Mouse (Mus musculus) myocyte (in vitro differentiated cells): Measurements from ENCODE around the gene Nr4a1.

Experiments used
- E2F4 ChIP-seq: IDR thresholded peaks from one replicate; pipeline ENCODE4 v1.6.1; 2011; ENCODE audit warnings: mild to moderate bottlenecking, control low read depth, moderate library complexity; ENCODE audit not compliant: insufficient read depth
- MAX ChIP-seq: IDR thresholded peaks from one replicate; pipeline ENCODE4 v1.6.1; 2011; ENCODE audit warnings: low read depth, mild to moderate bottlenecking, control low read depth
- MYOG ChIP-seq, 3 experiments: IDR thresholded peaks; one replicate each; pipeline ENCODE4 v1.6.1; 2011; ENCODE audit warnings: control low read depth in 2 of 3, low read depth in 2 of 3, mild to moderate bottlenecking in 2 of 3; ENCODE audit not compliant: insufficient read length in 2 of 3, control insufficient read depth in 1 of 3, insufficient read depth in 1 of 3
- POLR2A ChIP-seq: IDR thresholded peaks from one replicate; pipeline ENCODE4 v1.6.1; 2011; ENCODE audit warnings: low read depth, mild to moderate bottlenecking, control low read depth, moderate library complexity; ENCODE audit not compliant: insufficient read length
- POLR2AphosphoS2 ChIP-seq: IDR thresholded peaks from one replicate; pipeline ENCODE4 v1.6.1; 2011; ENCODE audit warnings: low read depth, control low read depth; ENCODE audit not compliant: insufficient read length
- TCF12 ChIP-seq: IDR thresholded peaks from one replicate; pipeline ENCODE4 v1.6.1; 2011; ENCODE audit warnings: mild to moderate bottlenecking, control low read depth; ENCODE audit not compliant: poor library complexity, insufficient read depth, severe bottlenecking
- USF1 ChIP-seq: IDR thresholded peaks from one replicate; pipeline ENCODE4 v1.6.1; 2011; ENCODE audit warnings: low read depth, mild to moderate bottlenecking, control low read depth, moderate library complexity

- TF ChIP-seq MYOG (IDR thresholded peaks at IDR 0.05; ENCODE audit: control insufficient read depth in 1 of 3, insufficient read depth in 1 of 3, insufficient read length in 2 of 3, low read depth in 2 of 3) (no peak), POLR2AphosphoS2 (no peak), USF1 (no peak), E2F4 (no peak), POLR2A (no peak), TCF12 (no peak), MAX (no peak)
Observed at GRCm38 (mm10) chr15:101300128-101300527, 46.1 kb downstream of the Nr4a1 start.
